Mouse (Mus musculus): ENCODE data around the gene Trpm7. TPM values are rescaled to one million over a fixed set of nuclear protein-coding genes. Genes with fewer than 3 reads are reported as not detected.

The Trpm7 gene
- polyA plus RNA-seq, 1 experiment from 2014 or later = 28.5 TPM

DNA sequence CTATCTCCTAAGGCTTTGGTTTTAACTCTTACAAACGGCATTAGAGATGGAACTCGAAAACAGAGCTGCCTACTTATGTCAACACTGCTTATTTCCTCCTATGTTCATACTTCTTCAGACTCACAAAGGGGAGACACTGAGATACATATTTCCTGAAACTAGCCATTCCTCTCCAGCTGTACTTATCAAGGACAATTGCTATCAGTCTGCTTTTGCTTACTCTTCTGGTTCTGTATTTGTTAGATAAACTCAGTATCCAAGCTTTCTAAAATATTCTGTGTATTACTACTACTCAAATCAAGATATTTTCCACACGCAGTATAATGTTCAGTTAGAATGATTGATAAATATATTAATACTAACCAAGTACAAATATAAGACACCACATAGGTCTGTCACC is 74.0 kb downstream of the Trpm7 start:
- no peak overlapping the region for H3K4me3 ChIP-seq (replicated peaks)
- no peak overlapping the region for H3K9ac ChIP-seq (replicated peaks)
- 95% methylated on average over 3 of the region's 3 CpGs for WGBS
- no peak overlapping the region for H3K27ac ChIP-seq (replicated peaks)
- no peak for ATAC-seq (ENCODE audit: low FRiP score)
- no peak overlapping the region for H3K4me2 ChIP-seq
- no peaks in the 10 kb centered on the region for H3K4me1 ChIP-seq
- peaks cover 55% of the 10 kb centered on the region for H3K36me3 ChIP-seq
- no peaks in the 10 kb centered on the region for H3K9me3 ChIP-seq (replicated peaks)
- H3K27me3 ChIP-seq (replicated peaks) = no peaks in the 10 kb centered on the region

DNA sequence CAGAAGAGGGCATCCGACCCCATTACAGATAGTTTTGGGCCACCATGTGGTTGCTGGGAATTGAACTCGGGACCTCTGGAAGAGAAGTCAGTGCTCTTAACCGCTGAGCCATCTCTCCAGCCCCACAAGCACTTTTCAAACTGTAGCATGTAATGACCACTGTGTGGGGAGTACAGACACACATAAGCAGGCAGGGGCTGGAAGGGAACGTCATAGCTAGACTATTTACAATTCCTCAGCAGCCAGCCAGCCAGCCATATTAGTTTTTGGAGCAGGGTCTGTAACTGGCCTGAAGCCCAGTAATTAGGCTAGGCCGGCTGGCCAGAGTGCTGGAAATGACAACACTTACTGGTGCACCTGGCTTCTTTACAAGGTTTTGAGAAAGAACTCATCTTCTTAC is 77.6 kb downstream of the Trpm7 start:
- Histone ChIP-seq H3K4me3 (replicated peaks) (no peak overlapping the region), H3K4me2 (no peak overlapping the region), H3K36me3 (peaks cover 52% of the 10 kb centered on the region), H3K9me3 (replicated peaks) (no peaks in the 10 kb centered on the region), H3K9ac (replicated peaks) (no peak overlapping the region), H3K27ac (replicated peaks) (no peak overlapping the region), H3K27me3 (replicated peaks) (no peaks in the 10 kb centered on the region), H3K4me1 (no peaks in the 10 kb centered on the region)
- WGBS = 85% methylated on average over 5 of the region's 5 CpGs
- no peak for ATAC-seq (ENCODE audit: low FRiP score)

DNA sequence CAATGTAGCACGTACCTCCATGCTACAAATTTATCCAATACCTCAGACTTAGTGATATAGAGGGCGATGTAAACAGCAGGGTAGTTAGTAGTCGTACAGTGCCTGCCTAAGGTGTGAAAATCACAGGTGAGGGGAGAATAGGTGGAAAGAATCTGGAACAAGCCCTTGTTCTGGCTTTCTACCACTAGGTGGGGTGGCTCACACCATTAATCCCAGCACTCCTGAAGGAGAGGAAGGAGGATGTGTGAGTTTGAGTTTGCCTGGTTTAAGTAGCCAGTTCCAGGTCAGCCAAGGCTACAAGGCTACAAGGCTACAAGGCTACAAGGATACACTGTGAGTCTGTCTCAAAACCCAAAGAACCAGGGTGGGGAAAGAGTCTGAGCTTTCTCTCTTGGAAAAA is 80.3 kb downstream of the Trpm7 start:
- ATAC-seq (ENCODE audit: low FRiP score) = no peak
- Histone ChIP-seq H3K27ac (replicated peaks) (no peak overlapping the region), H3K36me3 (peaks cover 58% of the 10 kb centered on the region), H3K4me1 (no peaks in the 10 kb centered on the region), H3K9me3 (replicated peaks) (no peaks in the 10 kb centered on the region), H3K9ac (replicated peaks) (no peak overlapping the region), H3K27me3 (replicated peaks) (no peaks in the 10 kb centered on the region), H3K4me3 (replicated peaks) (no peak overlapping the region), H3K4me2 (no peak overlapping the region)
- WGBS = 90% methylated on average over 3 of the region's 3 CpGs

DNA sequence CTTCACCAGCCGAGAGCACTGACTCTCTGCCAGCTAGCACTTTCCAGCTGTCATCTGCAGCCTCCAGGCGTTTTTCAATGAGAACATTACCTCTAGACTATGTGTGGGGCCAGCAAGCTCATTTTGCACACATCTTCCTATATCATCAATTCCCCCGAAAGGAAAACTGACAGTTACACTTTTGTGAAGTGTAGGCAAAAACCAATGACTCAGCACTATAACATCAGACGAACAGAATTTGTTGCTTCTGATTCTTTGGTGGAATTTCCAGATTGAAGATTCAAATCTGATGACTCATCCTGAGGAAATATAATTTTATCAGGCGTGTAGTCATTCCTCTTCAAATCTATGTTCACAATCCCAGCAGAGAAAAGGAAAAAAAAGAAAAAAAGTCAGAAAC is 83.4 kb downstream of the Trpm7 start:
- WGBS = 84% methylated on average over 5 of the region's 5 CpGs
- Histone ChIP-seq H3K36me3 (peaks cover 43% of the 10 kb centered on the region), H3K4me2 (no peak overlapping the region)

DNA sequence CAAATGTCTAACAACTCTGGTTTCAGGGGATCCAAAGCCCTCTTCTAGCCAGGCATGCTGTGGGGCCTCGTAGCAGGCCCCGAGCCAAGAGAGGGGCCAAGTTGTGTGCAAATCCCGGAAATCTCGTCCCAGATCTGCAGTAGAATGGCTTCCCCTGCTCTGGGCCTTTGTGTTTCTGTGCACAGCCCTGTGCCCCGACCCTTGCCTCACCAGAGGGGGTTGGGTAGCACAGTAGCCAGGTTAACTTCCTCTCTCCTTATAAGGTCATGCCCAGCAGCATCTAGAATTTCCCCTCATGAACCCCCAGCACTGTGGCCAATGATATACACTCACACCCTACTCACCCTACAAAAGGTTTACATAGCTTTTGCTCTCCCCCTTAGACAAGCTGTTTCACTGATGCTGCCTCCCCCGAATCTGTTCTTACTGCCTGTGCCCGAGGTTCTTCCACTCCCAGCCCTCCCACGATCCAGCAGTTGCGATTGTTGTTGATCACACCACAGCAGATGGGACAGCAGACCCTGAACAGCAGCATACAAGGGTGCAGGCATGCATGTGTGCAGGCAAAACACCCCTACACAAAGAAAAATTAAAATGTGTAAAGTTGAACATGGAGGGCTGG is 88.2 kb downstream of the Trpm7 start:
- H3K9ac ChIP-seq (replicated peaks) = no peak overlapping the region
- H3K9me3 ChIP-seq (replicated peaks) = no peaks in the 10 kb centered on the region
- no peaks in the 10 kb centered on the region for H3K27me3 ChIP-seq (replicated peaks)
- peaks cover 20% of the 10 kb centered on the region for H3K36me3 ChIP-seq
- no peak overlapping the region for H3K27ac ChIP-seq (replicated peaks)
- H3K4me2 ChIP-seq = no peak overlapping the region
- no peak overlapping the region for H3K4me3 ChIP-seq (replicated peaks)
- no peak for ATAC-seq (ENCODE audit: low FRiP score)
- no peaks in the 10 kb centered on the region for H3K4me1 ChIP-seq
- 59% methylated on average over 9 of the region's 9 CpGs for WGBS

More for the DNA sequence above, 83.4 kb downstream of the Trpm7 start:
- no peaks in the 10 kb centered on the region for H3K4me1 ChIP-seq
- ATAC-seq (ENCODE audit: low FRiP score) = no peak
- no peaks in the 10 kb centered on the region for H3K9me3 ChIP-seq (replicated peaks)
- no peak overlapping the region for H3K4me3 ChIP-seq (replicated peaks)
- no peak overlapping the region for H3K9ac ChIP-seq (replicated peaks)
- no peaks in the 10 kb centered on the region for H3K27me3 ChIP-seq (replicated peaks)
- H3K27ac ChIP-seq (replicated peaks) = no peak overlapping the region

DNA sequence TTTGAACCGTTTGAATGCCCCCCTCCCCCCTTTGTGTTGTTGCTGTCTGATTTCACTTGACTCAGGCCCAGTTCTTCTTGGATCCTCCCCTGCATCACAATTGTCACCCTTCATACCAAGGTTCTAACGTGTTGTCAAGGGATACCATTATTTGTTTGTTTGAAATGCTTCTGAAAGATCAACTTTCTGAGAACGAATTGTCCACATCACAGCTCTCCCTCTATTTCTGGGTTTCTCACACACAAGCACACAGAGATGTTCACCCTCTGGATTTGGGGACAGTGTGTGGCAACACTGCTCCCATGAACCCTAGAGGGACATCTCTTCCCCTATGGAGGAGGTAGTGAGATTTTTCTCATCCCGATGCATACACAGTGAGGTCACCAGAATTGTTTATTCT is 92.7 kb downstream of the Trpm7 start, which contains the start of gene Usp50:
Gene Usp50, minus strand, starts transcription at position 101 of the 400 bp plus-strand sequence.
- no peak for ATAC-seq (ENCODE audit: low FRiP score)
- H3K27ac ChIP-seq (replicated peaks) = no peak within 1 kb of the TSS
- WGBS = 69% methylated on average over 4 of the region's 4 CpGs

DNA sequence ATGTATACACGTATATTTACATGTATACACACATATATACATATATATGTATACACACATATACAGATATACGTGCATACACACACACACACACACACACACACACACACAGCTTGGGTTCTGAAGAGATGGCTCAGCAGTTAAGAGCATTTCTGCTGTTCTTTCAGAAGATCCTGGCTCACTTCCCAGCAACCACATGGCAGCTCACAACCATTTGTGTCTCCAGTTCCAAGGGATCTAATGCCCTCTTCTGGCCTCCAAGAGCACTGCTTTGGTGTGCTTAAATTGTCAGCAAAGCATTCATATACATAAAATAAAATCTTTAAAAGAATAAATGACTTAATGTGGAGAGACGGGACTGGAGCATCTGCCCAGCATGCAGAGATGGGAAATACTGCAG is 93.6 kb downstream of the Trpm7 start:
- ATAC-seq (ENCODE audit: low FRiP score) = no peak
- Histone ChIP-seq H3K9ac (replicated peaks) (no peak overlapping the region), H3K4me3 (replicated peaks) (no peak overlapping the region), H3K4me1 (no peaks in the 10 kb centered on the region), H3K9me3 (replicated peaks) (no peaks in the 10 kb centered on the region), H3K4me2 (no peak overlapping the region), H3K27me3 (replicated peaks) (no peaks in the 10 kb centered on the region), H3K27ac (replicated peaks) (no peak overlapping the region), H3K36me3 (no peaks in the 10 kb centered on the region)
- 79% methylated on average over 3 of the region's 3 CpGs for WGBS

More for the DNA sequence above, 92.7 kb downstream of the Trpm7 start, which contains the start of gene Usp50:
- no peaks in the 10 kb centered on the region for H3K27me3 ChIP-seq (replicated peaks)
- H3K9ac ChIP-seq (replicated peaks) = no peak within 1 kb of the TSS
- H3K9me3 ChIP-seq (replicated peaks) = no peaks in the 10 kb centered on the region
- H3K4me2 ChIP-seq = no peak within 1 kb of the TSS
- H3K4me1 ChIP-seq = no peaks in the 10 kb centered on the region
- H3K36me3 ChIP-seq = no peaks in the 10 kb centered on the region
- H3K4me3 ChIP-seq (replicated peaks) = no peak within 1 kb of the TSS

DNA sequence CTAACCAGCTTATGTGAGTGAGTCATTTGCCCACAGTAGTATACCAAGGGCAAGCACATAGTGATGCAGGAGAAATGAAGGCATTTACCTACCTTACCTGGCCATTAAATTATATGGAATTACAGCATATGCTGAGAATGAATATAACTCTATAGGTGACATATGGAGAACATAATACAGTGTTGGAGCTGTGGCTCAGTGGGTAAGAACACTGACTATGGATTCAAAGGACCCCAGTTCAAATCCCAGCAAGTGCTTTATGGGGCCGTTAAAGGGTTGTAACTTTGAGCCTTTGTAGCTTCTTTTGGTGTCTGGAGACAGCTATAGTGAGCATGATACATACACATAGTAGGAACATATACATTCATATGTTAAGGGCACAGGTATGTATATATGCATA is 94.6 kb downstream of the Trpm7 start:
- H3K36me3 ChIP-seq = no peaks in the 10 kb centered on the region

DNA sequence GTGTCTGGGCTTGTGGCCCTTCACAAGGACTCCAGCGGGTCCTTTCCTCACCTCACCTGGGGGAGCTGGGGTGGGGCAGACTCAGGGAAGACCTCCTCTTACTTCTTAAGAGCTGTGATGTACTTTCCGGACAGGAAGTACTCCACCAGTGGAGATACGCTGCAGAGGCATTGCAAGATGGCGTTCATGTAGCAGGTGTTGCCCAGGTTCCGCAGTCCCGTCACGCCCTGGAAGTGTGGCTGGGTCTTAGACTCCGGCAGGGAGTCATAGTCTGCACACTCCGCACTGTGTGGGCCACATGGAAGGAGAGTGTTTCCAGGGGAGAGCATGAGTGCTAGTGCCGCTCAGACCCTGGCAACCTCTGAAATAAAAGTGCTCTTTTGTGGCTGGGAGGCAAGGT is 95.7 kb downstream of the Trpm7 start:
- Histone ChIP-seq H3K4me1 (no peaks in the 10 kb centered on the region), H3K27ac (replicated peaks) (no peak overlapping the region), H3K36me3 (no peaks in the 10 kb centered on the region), H3K9ac (replicated peaks) (no peak overlapping the region), H3K27me3 (replicated peaks) (no peaks in the 10 kb centered on the region), H3K9me3 (replicated peaks) (no peaks in the 10 kb centered on the region), H3K4me3 (replicated peaks) (no peak overlapping the region), H3K4me2 (no peak overlapping the region)
- ATAC-seq (ENCODE audit: low FRiP score) = no peak
- WGBS = 89% methylated on average over 10 of the region's 10 CpGs

More for the DNA sequence above, 94.6 kb downstream of the Trpm7 start:
- Histone ChIP-seq H3K9me3 (replicated peaks) (no peaks in the 10 kb centered on the region), H3K4me3 (replicated peaks) (no peak overlapping the region), H3K4me1 (no peaks in the 10 kb centered on the region), H3K27ac (replicated peaks) (no peak overlapping the region), H3K4me2 (no peak overlapping the region), H3K27me3 (replicated peaks) (no peaks in the 10 kb centered on the region), H3K9ac (replicated peaks) (no peak overlapping the region)
- WGBS = 84% methylated on average over 1 of the region's 1 CpGs
- no peak for ATAC-seq (ENCODE audit: low FRiP score)

DNA sequence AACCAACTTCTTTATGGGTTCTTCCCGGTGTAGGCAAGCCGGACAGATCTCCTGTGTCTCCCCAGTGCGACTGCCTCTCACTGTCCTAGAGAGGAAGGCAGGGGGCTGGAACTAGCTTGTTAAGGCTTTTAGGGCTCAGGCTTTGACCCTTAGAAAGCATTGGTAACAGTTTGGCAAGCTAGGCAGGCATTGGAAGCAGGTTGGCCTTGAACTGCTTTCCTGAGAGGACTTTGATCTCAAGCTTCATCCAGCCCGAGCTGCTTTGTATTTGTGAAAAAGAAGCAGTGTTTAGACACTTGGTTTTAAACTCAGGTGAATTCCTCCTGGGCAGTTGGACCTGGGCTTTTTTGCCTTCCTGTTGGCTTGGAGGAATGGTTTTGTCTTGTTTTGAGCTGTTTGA is 97.2 kb downstream of the Trpm7 start:
- no peak overlapping the region for H3K27ac ChIP-seq (replicated peaks)
- no peaks in the 10 kb centered on the region for H3K4me1 ChIP-seq
- no peaks in the 10 kb centered on the region for H3K9me3 ChIP-seq (replicated peaks)
- H3K36me3 ChIP-seq = no peaks in the 10 kb centered on the region
- 86% methylated on average over 4 of the region's 4 CpGs for WGBS
- no peaks in the 10 kb centered on the region for H3K27me3 ChIP-seq (replicated peaks)
- no peak overlapping the region for H3K9ac ChIP-seq (replicated peaks)
- ATAC-seq (ENCODE audit: low FRiP score) = no peak
- no peak overlapping the region for H3K4me3 ChIP-seq (replicated peaks)
- no peak overlapping the region for H3K4me2 ChIP-seq

DNA sequence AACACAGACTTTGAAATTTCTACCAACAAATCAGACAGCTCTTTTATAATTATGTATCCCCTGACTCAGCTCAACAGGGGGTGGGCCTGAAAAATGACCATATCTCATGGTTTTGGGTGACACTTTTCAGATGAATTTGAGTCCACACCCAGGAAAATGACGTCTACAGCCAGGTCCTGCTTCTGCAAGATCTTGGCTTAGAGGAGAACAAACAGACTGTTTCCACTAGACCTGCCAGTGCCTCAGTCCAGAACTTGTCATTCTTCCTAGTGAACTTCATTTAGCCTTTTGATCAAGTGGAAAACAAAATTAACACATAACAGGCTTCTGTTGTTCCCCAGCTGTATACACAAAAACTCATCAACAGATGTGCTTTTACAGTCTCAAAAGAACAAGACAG is 99.6 kb downstream of the Trpm7 start:
- no peak for ATAC-seq (ENCODE audit: low FRiP score)
- Histone ChIP-seq H3K4me2 (no peak overlapping the region), H3K4me3 (replicated peaks) (no peak overlapping the region), H3K27ac (replicated peaks) (no peak overlapping the region), H3K9ac (replicated peaks) (no peak overlapping the region), H3K27me3 (replicated peaks) (no peaks in the 10 kb centered on the region), H3K4me1 (no peaks in the 10 kb centered on the region), H3K9me3 (replicated peaks) (no peaks in the 10 kb centered on the region), H3K36me3 (no peaks in the 10 kb centered on the region)
- WGBS = 69% methylated on average over 1 of the region's 1 CpGs

DNA sequence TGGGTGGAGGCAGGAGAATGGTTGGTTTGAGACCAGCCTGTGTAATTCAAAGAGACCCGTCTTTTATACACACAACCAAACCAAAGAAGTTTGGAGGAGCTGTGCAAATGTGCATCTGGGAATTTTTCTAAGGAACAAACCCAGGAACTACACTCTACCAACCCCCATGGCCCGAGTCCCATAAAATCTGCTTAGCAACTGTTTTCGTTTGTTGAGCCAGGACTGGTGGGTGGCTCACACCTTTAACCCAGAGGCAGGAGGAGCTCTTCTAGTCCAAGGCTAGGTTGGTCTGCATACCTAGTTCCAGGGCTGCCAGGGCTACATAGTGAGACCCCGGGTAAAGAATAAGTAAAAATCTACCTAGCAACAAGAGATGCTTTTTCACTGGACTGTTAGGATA is 100.1 kb downstream of the Trpm7 start:
- no peak overlapping the region for H3K4me3 ChIP-seq (replicated peaks)
- H3K4me2 ChIP-seq = no peak overlapping the region
- no peaks in the 10 kb centered on the region for H3K36me3 ChIP-seq
- no peaks in the 10 kb centered on the region for H3K9me3 ChIP-seq (replicated peaks)
- ATAC-seq (ENCODE audit: low FRiP score) = no peak
- no peak overlapping the region for H3K9ac ChIP-seq (replicated peaks)
- no peaks in the 10 kb centered on the region for H3K4me1 ChIP-seq
- WGBS = 69% methylated on average over 4 of the region's 4 CpGs
- no peak overlapping the region for H3K27ac ChIP-seq (replicated peaks)
- no peaks in the 10 kb centered on the region for H3K27me3 ChIP-seq (replicated peaks)

Measured in neural tube, embryonic 15.5 days (tissue).